Mouse (Mus musculus): ENCODE measurements around the gene Pgs1.

DNA sequence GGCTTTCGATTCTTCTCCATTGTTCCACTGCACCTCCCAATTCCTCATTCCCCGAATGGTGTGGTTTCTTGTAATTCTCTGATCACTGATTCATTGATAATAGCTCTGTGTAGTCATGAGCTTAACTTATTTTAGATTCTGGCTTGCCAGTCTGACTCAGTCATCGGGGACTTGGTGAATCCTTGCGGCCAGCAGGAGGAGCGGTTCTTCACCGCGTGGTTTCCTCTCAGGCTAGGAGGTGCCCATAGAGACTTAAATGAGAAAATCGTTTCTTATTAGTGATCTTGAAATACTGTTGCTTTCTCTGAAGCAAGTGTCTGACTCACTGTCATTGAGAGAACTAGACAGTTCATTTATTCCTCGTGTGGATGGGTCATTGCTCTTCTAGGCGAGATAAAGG lies 3.8 kb downstream of the Pgs1 start:
- TF ChIP-seq CTCF (IDR thresholded peaks at IDR 0.05; ENCODE audit: low read depth, low read length), result no peak
- TF ChIP-seq GATA1 (IDR thresholded peaks at IDR 0.05; ENCODE audit: borderline replicate concordance, low read length), result no peak
- no peak for TF ChIP-seq POLR2AphosphoS5 (IDR thresholded peaks at IDR 0.05; ENCODE audit: insufficient replicate concordance, low read depth, low read length)
- no peak for TF ChIP-seq TAL1 (conservative IDR thresholded peaks at IDR 0.05; ENCODE audit: low read depth, low read length)
- no peak for TF ChIP-seq GATA2 (IDR thresholded peaks at IDR 0.05; ENCODE audit: borderline replicate concordance, low read depth, low read length)
